Mouse (Mus musculus): ENCODE results near the gene Slc8b1.

DNA sequence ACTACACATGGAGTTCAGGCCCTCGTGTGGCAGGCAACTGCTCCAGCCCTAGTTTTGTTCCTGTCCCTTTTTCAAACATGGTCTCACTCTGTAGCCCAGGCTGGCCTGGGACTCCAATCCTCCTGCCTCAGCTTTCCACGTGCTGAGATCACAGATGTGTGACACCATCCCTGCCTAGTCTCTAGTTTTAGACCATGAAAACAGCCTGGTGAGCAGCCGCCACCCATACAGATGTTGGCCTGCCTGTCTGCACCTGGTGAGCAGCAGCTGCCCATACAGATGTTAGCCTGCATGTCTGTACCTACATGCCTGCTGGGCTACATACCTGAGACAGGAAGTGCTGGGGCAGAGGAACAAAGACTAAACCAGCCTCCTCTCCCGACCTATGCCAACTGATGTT is 11.8 kb upstream of the Slc8b1 start:
- no peak for TF ChIP-seq SIN3A (IDR thresholded peaks at IDR 0.05; ENCODE audit: low read length)
- no peak for TF ChIP-seq MEF2A (IDR thresholded peaks at IDR 0.05; ENCODE audit: borderline replicate concordance, low read depth, low read length)
- TF ChIP-seq CTCF (conservative IDR thresholded peaks at IDR 0.05 in 1 of 2, IDR thresholded peaks at IDR 0.05 in 1 of 2; ENCODE audit: low read depth in 2 of 2, low read length in 2 of 2): no peak
- no peak for TF ChIP-seq USF1 (IDR thresholded peaks at IDR 0.05; ENCODE audit: low read depth, low read length)
- TF ChIP-seq CHD2 (IDR thresholded peaks at IDR 0.05; ENCODE audit: low read length): no peak
- no peak for TF ChIP-seq ZMIZ1 (IDR thresholded peaks at IDR 0.05; ENCODE audit: low read depth, low read length)
- no peak for TF ChIP-seq EP300 (IDR thresholded peaks at IDR 0.05; ENCODE audit: low read length)
- no peak for TF ChIP-seq USF2 (conservative IDR thresholded peaks at IDR 0.05; ENCODE audit: low read depth, low read length)
- no peak for TF ChIP-seq MAX (IDR thresholded peaks at IDR 0.05; ENCODE audit: low read length)
- no peak for TF ChIP-seq NRF1 (IDR thresholded peaks at IDR 0.05; ENCODE audit: low read depth, low read length)
- TF ChIP-seq ZC3H11A (IDR thresholded peaks at IDR 0.05; ENCODE audit: low read depth, low read length): no peak
- TF ChIP-seq POLR2A (IDR thresholded peaks at IDR 0.05; ENCODE audit: low read depth, low read length): no peak
- no peak for TF ChIP-seq KAT2A (IDR thresholded peaks at IDR 0.05; ENCODE audit: insufficient replicate concordance, low read length)
